Mouse (Mus musculus): ENCODE results near the gene Carmil1. TPM values are rescaled to one million over a fixed set of nuclear protein-coding genes. Genes with fewer than 3 reads are reported as not detected.
A peak's percentile ranks its signal among the peaks of the same experiment; 100 is the strongest.

The Carmil1 gene
- polyA plus RNA-seq, 1 experiment: 23.3 TPM

- Histone ChIP-seq H3K9ac (ENCODE audit: low read depth, poor library complexity, severe bottlenecking) (no peak overlapping the region), H3K9me3 (replicated peaks; ENCODE audit: control insufficient read depth, insufficient read depth, low read length, poor library complexity, severe bottlenecking) (no peaks in the 10 kb centered on the region), H3K36me3 (ENCODE audit: control insufficient read depth, insufficient read depth, low read length, poor library complexity, severe bottlenecking) (no peaks in the 10 kb centered on the region), H3K27ac (ENCODE audit: insufficient read depth, low read length) (no peak overlapping the region), H3K4me1 (ENCODE audit: control insufficient read depth, insufficient read depth, low read length) (no peaks in the 10 kb centered on the region), H3K4me3 (ENCODE audit: low read depth, low read length) (no peak overlapping the region), H3K27me3 (ENCODE audit: control insufficient read depth, insufficient read depth, low read length, poor library complexity, severe bottlenecking) (no peaks in the 10 kb centered on the region)
- TF ChIP-seq POLR2A (IDR thresholded peaks at IDR 0.05; ENCODE audit: insufficient read depth, low read length) (no peak), CTCF (IDR thresholded peaks at IDR 0.05; ENCODE audit: low read depth, low read length) (no peak), EP300 (IDR thresholded peaks at IDR 0.05; ENCODE audit: insufficient read depth, low read depth, low read length) (no peak)
Observed at GRCm38 (mm10) chr13:24318618-24319017, 38.0 kb upstream of the Carmil1 start.

GRCm38 (mm10) chr13:24316563-24316962 is 36.0 kb upstream of the Carmil1 start:
- Histone ChIP-seq H3K27ac (ENCODE audit: insufficient read depth, low read length) (no peak overlapping the region), H3K4me3 (ENCODE audit: low read depth, low read length) (no peak overlapping the region), H3K9ac (ENCODE audit: low read depth, poor library complexity, severe bottlenecking) (no peak overlapping the region), H3K4me1 (ENCODE audit: control insufficient read depth, insufficient read depth, low read length) (no peaks in the 10 kb centered on the region), H3K27me3 (ENCODE audit: control insufficient read depth, insufficient read depth, low read length, poor library complexity, severe bottlenecking) (no peaks in the 10 kb centered on the region), H3K9me3 (replicated peaks; ENCODE audit: control insufficient read depth, insufficient read depth, low read length, poor library complexity, severe bottlenecking) (no peaks in the 10 kb centered on the region), H3K36me3 (ENCODE audit: control insufficient read depth, insufficient read depth, low read length, poor library complexity, severe bottlenecking) (no peaks in the 10 kb centered on the region)
- no peak for TF ChIP-seq EP300 (IDR thresholded peaks at IDR 0.05; ENCODE audit: insufficient read depth, low read depth, low read length)
- TF ChIP-seq CTCF (IDR thresholded peaks at IDR 0.05; ENCODE audit: low read depth, low read length): no peak
- TF ChIP-seq POLR2A (IDR thresholded peaks at IDR 0.05; ENCODE audit: insufficient read depth, low read length): no peak

- Histone ChIP-seq H3K4me3 (ENCODE audit: low read depth, low read length) (no peak overlapping the region), H3K36me3 (ENCODE audit: control insufficient read depth, insufficient read depth, low read length, poor library complexity, severe bottlenecking) (no peaks in the 10 kb centered on the region), H3K4me1 (ENCODE audit: control insufficient read depth, insufficient read depth, low read length) (no peaks in the 10 kb centered on the region), H3K9me3 (replicated peaks; ENCODE audit: control insufficient read depth, insufficient read depth, low read length, poor library complexity, severe bottlenecking) (no peaks in the 10 kb centered on the region), H3K27ac (ENCODE audit: insufficient read depth, low read length) (no peak overlapping the region), H3K27me3 (ENCODE audit: control insufficient read depth, insufficient read depth, low read length, poor library complexity, severe bottlenecking) (no peaks in the 10 kb centered on the region), H3K9ac (ENCODE audit: low read depth, poor library complexity, severe bottlenecking) (no peak overlapping the region)
- TF ChIP-seq CTCF (IDR thresholded peaks at IDR 0.05; ENCODE audit: low read depth, low read length) (no peak), POLR2A (IDR thresholded peaks at IDR 0.05; ENCODE audit: insufficient read depth, low read length) (no peak), EP300 (IDR thresholded peaks at IDR 0.05; ENCODE audit: insufficient read depth, low read depth, low read length) (no peak)
Observed at GRCm38 (mm10) chr13:24311011-24311940, 30.7 kb upstream of the Carmil1 start.

- Histone ChIP-seq H3K36me3 (ENCODE audit: control insufficient read depth, insufficient read depth, low read length, poor library complexity, severe bottlenecking) (no peaks in the 10 kb centered on the region), H3K27me3 (ENCODE audit: control insufficient read depth, insufficient read depth, low read length, poor library complexity, severe bottlenecking) (no peaks in the 10 kb centered on the region), H3K9me3 (replicated peaks; ENCODE audit: control insufficient read depth, insufficient read depth, low read length, poor library complexity, severe bottlenecking) (no peaks in the 10 kb centered on the region), H3K4me3 (ENCODE audit: low read depth, low read length) (no peak overlapping the region), H3K27ac (ENCODE audit: insufficient read depth, low read length) (no peak overlapping the region), H3K4me1 (ENCODE audit: control insufficient read depth, insufficient read depth, low read length) (no peaks in the 10 kb centered on the region), H3K9ac (ENCODE audit: low read depth, poor library complexity, severe bottlenecking) (no peak overlapping the region)
- TF ChIP-seq POLR2A (IDR thresholded peaks at IDR 0.05; ENCODE audit: insufficient read depth, low read length) (no peak), CTCF (IDR thresholded peaks at IDR 0.05; ENCODE audit: low read depth, low read length) (peak; percentile 39)
Observed at GRCm38 (mm10) chr13:24306248-24306647, 25.7 kb upstream of the Carmil1 start.

- no peak for TF ChIP-seq CTCF (IDR thresholded peaks at IDR 0.05; ENCODE audit: low read depth, low read length)
- no peak for TF ChIP-seq EP300 (IDR thresholded peaks at IDR 0.05; ENCODE audit: insufficient read depth, low read depth, low read length)
- no peak for TF ChIP-seq POLR2A (IDR thresholded peaks at IDR 0.05; ENCODE audit: insufficient read depth, low read length)
- Histone ChIP-seq H3K9ac (ENCODE audit: low read depth, poor library complexity, severe bottlenecking) (no peak overlapping the region), H3K27me3 (ENCODE audit: control insufficient read depth, insufficient read depth, low read length, poor library complexity, severe bottlenecking) (no peaks in the 10 kb centered on the region), H3K9me3 (replicated peaks; ENCODE audit: control insufficient read depth, insufficient read depth, low read length, poor library complexity, severe bottlenecking) (no peaks in the 10 kb centered on the region), H3K4me3 (ENCODE audit: low read depth, low read length) (no peak overlapping the region), H3K4me1 (ENCODE audit: control insufficient read depth, insufficient read depth, low read length) (no peaks in the 10 kb centered on the region), H3K36me3 (ENCODE audit: control insufficient read depth, insufficient read depth, low read length, poor library complexity, severe bottlenecking) (no peaks in the 10 kb centered on the region), H3K27ac (ENCODE audit: insufficient read depth, low read length) (no peak overlapping the region)
Observed at GRCm38 (mm10) chr13:24305486-24305885, 24.9 kb upstream of the Carmil1 start.

- Histone ChIP-seq H3K4me3 (ENCODE audit: low read depth, low read length) (no peak overlapping the region), H3K4me1 (ENCODE audit: control insufficient read depth, insufficient read depth, low read length) (no peaks in the 10 kb centered on the region), H3K27ac (ENCODE audit: insufficient read depth, low read length) (no peak overlapping the region), H3K27me3 (ENCODE audit: control insufficient read depth, insufficient read depth, low read length, poor library complexity, severe bottlenecking) (no peaks in the 10 kb centered on the region), H3K36me3 (ENCODE audit: control insufficient read depth, insufficient read depth, low read length, poor library complexity, severe bottlenecking) (no peaks in the 10 kb centered on the region), H3K9ac (ENCODE audit: low read depth, poor library complexity, severe bottlenecking) (no peak overlapping the region), H3K9me3 (replicated peaks; ENCODE audit: control insufficient read depth, insufficient read depth, low read length, poor library complexity, severe bottlenecking) (no peaks in the 10 kb centered on the region)
- peak; percentile 56 for TF ChIP-seq CTCF (IDR thresholded peaks at IDR 0.05; ENCODE audit: low read depth, low read length)
- TF ChIP-seq POLR2A (IDR thresholded peaks at IDR 0.05; ENCODE audit: insufficient read depth, low read length): no peak
Observed at GRCm38 (mm10) chr13:24297252-24297651, 16.7 kb upstream of the Carmil1 start.

Measured in ES-Bruce4 (cell line).